Mouse (Mus musculus): Measurements from ENCODE around the gene Vmn1r231. TPM values are rescaled to one million over a fixed set of nuclear protein-coding genes. Genes with fewer than 3 reads are reported as not detected.

Vmn1r231 gene
- total and polyA plus RNA-seq, 3 experiments, result not detected

DNA sequence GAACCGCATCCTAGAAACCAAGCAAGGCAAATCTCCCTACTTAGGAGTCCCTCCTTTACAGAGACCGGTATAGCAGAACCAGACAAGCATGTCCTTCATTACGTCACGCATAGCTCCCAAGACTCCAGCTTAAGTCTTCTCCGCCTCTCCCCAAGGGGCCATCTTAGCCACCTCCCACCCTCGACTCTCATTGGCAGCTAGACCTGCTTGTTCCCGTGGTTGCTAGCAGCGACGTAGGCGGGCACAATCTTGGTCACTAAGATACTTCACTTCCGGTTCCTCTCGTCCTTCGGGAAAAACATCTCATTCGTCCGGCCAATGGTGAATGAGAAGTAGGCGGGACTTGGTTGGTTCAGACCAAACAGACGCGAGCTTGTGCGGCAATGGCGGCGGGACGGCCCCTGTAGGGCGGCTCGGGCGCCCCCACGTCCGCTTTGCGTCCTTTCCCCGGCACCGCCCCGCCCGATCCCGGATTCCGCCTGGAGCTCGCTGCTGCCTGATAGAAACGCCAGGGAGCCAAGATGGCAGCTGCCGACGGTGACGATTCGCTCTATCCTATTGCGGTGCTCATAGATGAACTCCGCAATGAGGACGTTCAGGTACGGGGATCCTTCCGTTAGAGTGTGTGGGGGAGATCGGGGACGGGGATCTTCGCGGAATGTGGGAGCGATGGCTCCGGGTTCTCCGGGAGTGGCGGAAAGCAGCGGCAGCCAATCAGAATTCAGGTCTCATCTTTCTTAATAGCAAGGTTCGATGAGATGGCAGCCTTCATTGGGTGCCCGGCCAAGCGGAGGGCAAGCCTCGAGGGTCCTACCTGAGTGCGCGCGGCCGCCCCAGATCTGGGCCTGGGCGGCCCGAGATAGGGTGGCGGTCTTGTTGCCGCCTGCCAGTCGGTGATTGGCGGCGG lies 40.3 kb upstream of the Vmn1r231 start, which contains the start of gene Ppp2r1a:
TSS of gene Ppp2r1a (plus strand) at position 327 of the 907 bp plus-strand sequence.
- Histone ChIP-seq H3K4me1 (ENCODE audit: control insufficient read depth in 1 of 2, insufficient read depth in 2 of 2) (peaks cover 10 to 37% of the 10 kb centered on the region in 2 experiments), H3K9ac (ENCODE audit: insufficient read depth, low read depth) (peak within 1 kb of the TSS; percentile 88), H3K79me2 (replicated peaks; ENCODE audit: control insufficient read depth, extremely low read depth, insufficient read depth, poor library complexity, severe bottlenecking) (peaks cover 46% of the 10 kb centered on the region), H3K4me3 (replicated peaks in 1 of 3; ENCODE audit: low read depth in 2 of 3, low read length in 2 of 3, poor library complexity in 1 of 3) (peak within 1 kb of the TSS; percentile 81 to 93 (median 81)), H3K27me3 (replicated peaks) (no peaks in the 10 kb centered on the region), H3K27ac (ENCODE audit: insufficient read depth, low read depth) (peak within 1 kb of the TSS; percentile 76), H3K36me3 (replicated peaks in 1 of 2; ENCODE audit: control insufficient read depth in 1 of 2, insufficient read depth in 1 of 2, low read length in 1 of 2) (peaks cover 3 to 15% of the 10 kb centered on the region in 2 experiments), H3K4me2 (ENCODE audit: insufficient read depth, low read depth, poor library complexity, severe bottlenecking) (peak within 1 kb of the TSS; percentile 86), H3K9me3 (replicated peaks; ENCODE audit: low read length) (no peaks in the 10 kb centered on the region)
- in situ Hi-C loops (cut with MboI; ENCODE audit: low pct_ligation_motif_present, low pct_unique_long_range_greater_than_20kb, low sequenced_read_pairs) (no loop called here), dilution Hi-C loops (cut with MboI; ENCODE audit: extremely low pct_ligation_motif_present, extremely low pct_unique_long_range_greater_than_20kb, low sequenced_read_pairs) (no loop called here)
- DNase-seq (ENCODE audit: extremely low read depth), result peak; percentile 99
- TF ChIP-seq MEF2A (IDR thresholded peaks at IDR 0.05; ENCODE audit: borderline replicate concordance, low read depth, low read length) (peak; percentile 11; the same call in 1 of the 2 replicates), ZNF384 (IDR thresholded peaks at IDR 0.05; ENCODE audit: low read depth, low read length) (no peak), HCFC1 (IDR thresholded peaks at IDR 0.05; ENCODE audit: low read depth, low read length) (peak; percentile 81), NRF1 (IDR thresholded peaks at IDR 0.05; ENCODE audit: low read depth, low read length) (0 out of 2 replicates have a peak, but pooled peaks have one; percentile 52), E2F4 (IDR thresholded peaks at IDR 0.05; ENCODE audit: insufficient replicate concordance, low read depth, low read length) (no peak), USF2 (conservative IDR thresholded peaks at IDR 0.05; ENCODE audit: low read depth, low read length) (no peak), PAX5 (IDR thresholded peaks at IDR 0.05; ENCODE audit: low read length) (no peak), MXI1 (IDR thresholded peaks at IDR 0.05; ENCODE audit: low read depth, low read length) (peak; percentile 97), BHLHE40 (IDR thresholded peaks at IDR 0.05; ENCODE audit: low read depth, low read length) (no peak), SMC3 (IDR thresholded peaks at IDR 0.05; ENCODE audit: low read depth, low read length) (no peak), EP300 (IDR thresholded peaks at IDR 0.05; ENCODE audit: low read length) (no peak), SIN3A (IDR thresholded peaks at IDR 0.05; ENCODE audit: low read length) (no peak), UBTF (IDR thresholded peaks at IDR 0.05; ENCODE audit: low read depth, low read length) (0 out of 2 replicates have a peak, but pooled peaks have one; percentile 43), JUND (conservative IDR thresholded peaks at IDR 0.05; ENCODE audit: low read depth, low read length) (0 out of 2 replicates have a peak, but pooled peaks have one; percentile 53), CTCF (conservative IDR thresholded peaks at IDR 0.05 in 1 of 2, IDR thresholded peaks at IDR 0.05 in 1 of 2; ENCODE audit: low read depth in 2 of 2, low read length in 2 of 2) (no peak), JUN (IDR thresholded peaks at IDR 0.05; ENCODE audit: insufficient read depth, low read depth, low read length) (peak; percentile 13; the same call in 1 of the 2 replicates), TCF12 (IDR thresholded peaks at IDR 0.05; ENCODE audit: low read depth, low read length) (peak; percentile 69), POLR2A (IDR thresholded peaks at IDR 0.05; ENCODE audit: low read depth, low read length) (peak; percentile 75), CHD1 (IDR thresholded peaks at IDR 0.05; ENCODE audit: low read depth, low read length) (no peak), IRF4 (IDR thresholded peaks at IDR 0.05; ENCODE audit: low read depth, low read length) (peak; percentile 33; the same call in 1 of the 2 replicates), ZKSCAN1 (IDR thresholded peaks at IDR 0.05; ENCODE audit: borderline replicate concordance, low read depth, low read length) (no peak), POLR2AphosphoS2 (IDR thresholded peaks at IDR 0.05; ENCODE audit: low read depth, low read length) (peak; percentile 52; the same call in 1 of the 2 replicates), TBP (conservative IDR thresholded peaks at IDR 0.05; ENCODE audit: low read depth, low read length) (peak; percentile 83; the same call in 1 of the 2 replicates), RCOR1 (conservative IDR thresholded peaks at IDR 0.05; ENCODE audit: low read depth, low read length) (no peak), MAX (IDR thresholded peaks at IDR 0.05; ENCODE audit: low read length) (0 out of 2 replicates have a peak, but pooled peaks have one; percentile 17), ELF1 (IDR thresholded peaks at IDR 0.05; ENCODE audit: low read depth, low read length) (peak; percentile 84), MAFK (IDR thresholded peaks at IDR 0.05; ENCODE audit: insufficient replicate concordance, low read length) (no peak), CHD2 (IDR thresholded peaks at IDR 0.05; ENCODE audit: low read length) (peak; percentile 31; the same call in 1 of the 2 replicates), MYC (IDR thresholded peaks at IDR 0.05; ENCODE audit: low read depth, low read length) (peak; percentile 57; the same call in 1 of the 2 replicates), ZMIZ1 (IDR thresholded peaks at IDR 0.05; ENCODE audit: low read depth, low read length) (peak; percentile 57; the same call in 1 of the 2 replicates), USF1 (IDR thresholded peaks at IDR 0.05; ENCODE audit: low read depth, low read length) (no peak), RAD21 (IDR thresholded peaks at IDR 0.05; ENCODE audit: low read depth, low read length) (no peak), MAZ (IDR thresholded peaks at IDR 0.05; ENCODE audit: low read depth, low read length) (peak; percentile 80), KAT2A (IDR thresholded peaks at IDR 0.05; ENCODE audit: insufficient replicate concordance, low read length) (peak; percentile 64; the same call in 1 of the 2 replicates), ETS1 (conservative IDR thresholded peaks at IDR 0.05; ENCODE audit: low read depth, low read length) (peak; percentile 20), ZC3H11A (IDR thresholded peaks at IDR 0.05; ENCODE audit: low read depth, low read length) (no peak), GABPA (IDR thresholded peaks at IDR 0.05; ENCODE audit: insufficient replicate concordance, low read depth, low read length) (no peak)

Measured in CH12.LX (cell line).